Mouse (Mus musculus): Measurements from ENCODE around the gene Sf3a3.
"Not testable (repeated sequence)": the region's sequence is repeated elsewhere in the genome, so short reads cannot be mapped to it uniquely, and the experiment has no call there.

GRCm38 (mm10) chr4:124713850-124714249 lies 726 bp upstream of the Sf3a3 start:
- not testable (repeated sequence) for TF ChIP-seq SIN3A (IDR thresholded peaks at IDR 0.05; ENCODE audit: low read length); E2F4 (IDR thresholded peaks at IDR 0.05; ENCODE audit: borderline replicate concordance, low read depth, low read length); RCOR1 (IDR thresholded peaks at IDR 0.05; ENCODE audit: low read depth, low read length); ELF1 (IDR thresholded peaks at IDR 0.05; ENCODE audit: low read depth, low read length); CHD2 (IDR thresholded peaks at IDR 0.05; ENCODE audit: low read length); MXI1 (IDR thresholded peaks at IDR 0.05; ENCODE audit: low read depth, low read length); GABPA (IDR thresholded peaks at IDR 0.05; ENCODE audit: low read depth, low read length); POLR2A (IDR thresholded peaks at IDR 0.05; ENCODE audit: control insufficient read depth in 1 of 2, insufficient read depth in 1 of 2, low read depth in 1 of 2, low read length in 2 of 2, poor library complexity in 1 of 2); CTCF (IDR thresholded peaks at IDR 0.05 in 2 of 3, conservative IDR thresholded peaks at IDR 0.05 in 1 of 3; ENCODE audit: control insufficient read depth in 1 of 3, insufficient read depth in 1 of 3, low read depth in 2 of 3, low read length in 3 of 3, poor library complexity in 1 of 3, severe bottlenecking in 1 of 3); ZKSCAN1 (IDR thresholded peaks at IDR 0.05; ENCODE audit: low read depth, low read length); RAD21 (IDR thresholded peaks at IDR 0.05; ENCODE audit: low read depth, low read length); TCF12 (IDR thresholded peaks at IDR 0.05; ENCODE audit: low read depth, low read length); EP300 (IDR thresholded peaks at IDR 0.05; ENCODE audit: low read depth in 1 of 2, low read length in 2 of 2)

Measured in MEL (cell line).